Mouse (Mus musculus) mouse embryonic stem cell (cell line): ENCODE data around the gene Sptb.

ENCODE experiments used
- in situ Hi-C, 2 experiments: fragments of 300-500 bp; cut with MboI; formaldehyde crosslinking; loops; 1 replicate in 1 of 2; 3 replicates in 1 of 2; pipeline ENCODE4 v1.14.3; 2019 to 2020; ENCODE audit warnings: low sequenced_read_pairs in 2 of 2, low pct_unique_long_range_greater_than_20kb in 1 of 2, mixed read lengths in 1 of 2; ENCODE audit not compliant: unreplicated experiment in 1 of 2

The Sptb gene

GRCm38 (mm10) chr12:76710351-76711100, at the start of gene Sptb:
Sptb (minus strand) TSS chr12:76710547.
- in situ Hi-C loops, result no loop called here

- in situ Hi-C loops, result no loop called here
These were observed 42.4 kb upstream of the Sptb start for GRCm38 (mm10) chr12:76752652-76753318.

DNA sequence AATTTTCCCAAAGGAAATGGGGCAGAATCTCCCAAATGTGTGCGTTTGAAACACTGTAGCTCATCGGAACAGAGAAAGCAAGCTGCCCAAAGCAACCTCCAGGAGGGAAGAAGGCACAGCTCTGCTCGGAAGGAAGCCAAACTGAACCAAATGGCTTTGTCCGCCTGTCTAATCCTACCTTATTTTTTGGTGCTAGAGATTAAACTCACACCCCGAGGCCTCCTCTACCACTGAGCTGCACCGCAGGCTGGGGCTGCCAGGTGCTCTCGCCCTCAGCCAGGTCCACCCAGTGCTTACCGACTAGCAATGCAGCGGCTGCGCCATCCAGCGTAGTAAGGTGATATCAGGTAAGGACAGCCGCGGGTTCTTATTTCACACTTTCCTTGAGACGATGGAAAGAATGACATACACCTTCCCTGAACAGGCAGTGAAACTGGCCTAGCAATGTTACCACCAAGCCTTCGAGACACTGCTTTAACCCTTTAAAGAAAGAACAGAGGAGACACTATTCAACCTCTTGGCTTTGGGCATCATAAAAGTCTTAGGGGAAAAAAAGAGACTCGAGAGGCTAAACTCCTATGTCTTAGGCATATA, 40.6 kb upstream of the Sptb start:
- in situ Hi-C loops, result no loop called here

DNA sequence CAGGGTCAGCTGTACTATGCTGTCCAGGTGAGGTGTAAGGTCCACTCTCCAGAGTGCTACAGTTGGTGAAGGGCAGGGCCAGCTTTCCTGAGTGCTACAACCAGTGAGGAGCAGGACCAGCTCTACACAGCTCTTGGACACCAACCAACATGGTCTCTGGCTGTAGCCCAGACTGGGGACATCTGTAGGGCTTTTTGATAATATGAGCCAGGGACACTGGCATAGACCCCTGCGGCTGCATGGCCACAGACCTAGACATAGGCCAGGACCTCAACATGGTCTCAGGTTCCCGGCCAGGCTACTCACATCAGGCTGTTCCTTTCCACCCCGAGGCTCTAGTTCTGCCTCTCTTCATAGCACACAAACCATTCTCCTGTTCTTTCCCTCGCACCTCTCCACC, 17.6 kb upstream of the Sptb start:
- in situ Hi-C loops, result no loop called here

- in situ Hi-C loops, result no loop called here
These were observed 11.7 kb upstream of the Sptb start for GRCm38 (mm10) chr12:76722026-76722425.

DNA sequence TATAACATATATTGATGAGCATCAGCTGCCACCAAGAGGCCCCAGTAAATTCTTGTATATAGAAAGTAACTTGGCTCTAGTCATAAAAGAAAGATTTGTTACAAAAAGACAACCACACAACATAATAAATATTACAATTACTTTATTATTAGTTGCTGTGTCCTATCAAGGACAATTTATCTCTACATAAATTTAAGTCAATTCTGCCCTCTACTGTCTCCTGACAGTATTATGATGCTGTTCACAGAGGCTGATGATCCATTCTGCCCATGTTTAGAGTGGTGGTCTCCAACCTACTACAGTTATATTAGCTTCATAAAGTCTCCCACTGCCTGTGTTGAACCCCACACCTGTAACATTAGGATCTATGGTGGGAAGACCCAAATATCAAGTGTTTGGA, 10.2 kb upstream of the Sptb start:
- in situ Hi-C loops, result no loop called here

DNA sequence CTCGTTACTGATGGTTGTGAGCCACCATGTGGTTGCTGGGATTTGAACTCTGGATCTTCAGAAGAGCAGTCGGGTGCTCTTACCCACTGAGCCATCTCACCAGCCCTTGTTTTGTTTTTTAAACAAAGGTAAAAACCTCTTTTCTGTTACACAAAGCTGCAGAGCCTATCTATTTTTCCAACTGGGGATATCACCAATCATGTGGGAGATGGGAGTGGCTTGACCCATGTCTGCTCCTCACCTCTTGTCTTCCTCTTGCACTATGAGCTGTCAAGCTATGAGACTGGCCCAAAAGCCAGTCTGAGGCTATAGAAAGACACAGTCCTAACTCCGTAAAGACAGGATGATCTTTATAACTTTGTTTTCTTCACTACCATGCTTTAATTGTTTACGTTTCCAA, 8.0 kb upstream of the Sptb start:
- in situ Hi-C loops, result no loop called here

DNA sequence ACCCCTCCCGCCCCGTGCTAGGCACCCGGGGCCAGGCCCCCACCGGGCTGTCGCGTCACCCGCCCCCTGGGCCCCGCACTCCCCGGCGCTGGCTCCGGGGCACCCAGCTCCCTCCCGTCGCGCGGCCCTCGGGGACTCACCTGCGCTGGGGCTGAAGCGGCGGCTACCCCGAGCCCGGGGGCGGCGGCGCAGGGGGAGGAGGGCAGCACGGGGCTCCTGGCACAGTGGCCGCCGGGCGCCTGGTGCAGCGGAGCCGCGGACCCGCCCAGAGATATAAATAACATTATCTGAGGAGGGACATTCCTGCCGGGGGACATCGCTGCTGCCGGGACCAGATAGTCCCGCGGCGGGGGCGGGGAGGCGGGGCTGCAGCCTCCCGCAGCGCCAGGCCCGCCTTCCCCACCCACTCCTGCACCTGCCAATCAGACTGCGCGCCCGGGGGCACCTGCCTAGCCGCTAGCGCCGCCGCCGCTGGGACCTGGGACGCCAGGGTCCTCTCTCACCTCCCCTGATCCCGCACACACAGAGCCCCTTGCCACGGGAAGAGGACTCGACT, 474 bp downstream of the Sptb start:
- in situ Hi-C loops, result loop anchor here in 1 of 2 experiments (10.0 kb wide), 1 partner anchor 215 kb away; no protein-coding TSS in a partner anchor

DNA sequence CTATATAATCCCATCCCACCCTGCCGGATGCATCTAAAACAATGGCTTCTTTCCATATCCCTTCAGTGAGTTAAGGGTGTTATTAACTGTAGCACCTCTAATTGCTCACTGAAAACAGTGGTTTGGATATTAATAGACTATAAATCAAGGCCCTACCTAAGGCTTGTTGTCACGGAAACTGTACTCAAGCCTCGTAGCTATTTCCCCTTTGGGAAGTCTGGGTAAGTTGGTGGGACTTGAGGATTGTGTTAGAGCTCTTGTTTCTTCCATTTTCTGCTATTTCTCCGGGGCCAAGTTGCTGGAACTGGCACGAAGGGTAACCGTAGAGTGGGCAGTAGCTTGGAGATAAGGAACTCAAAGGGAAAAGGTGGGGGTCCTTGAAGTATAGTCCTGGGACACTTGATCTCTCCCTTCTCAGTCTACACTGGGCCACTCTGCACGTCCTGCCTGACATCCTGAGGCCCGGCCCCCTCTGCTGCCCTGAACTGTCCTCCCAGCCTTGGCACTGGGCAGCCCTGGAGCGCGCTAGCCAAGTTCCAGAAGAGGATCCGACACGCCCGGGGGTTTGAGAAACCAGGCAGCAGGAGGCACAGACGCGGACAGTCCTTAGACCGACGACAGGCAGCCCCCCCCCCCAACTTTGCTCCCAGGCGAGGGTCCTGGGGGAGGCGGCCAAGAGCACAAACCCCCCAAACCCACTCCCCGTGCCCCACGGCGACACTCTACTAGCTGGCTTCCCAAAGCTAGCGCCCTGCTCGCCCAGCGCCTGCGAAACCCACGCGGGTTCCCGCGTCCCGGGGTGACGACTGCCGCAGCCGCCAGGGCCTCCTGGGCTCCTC, 1.2 kb downstream of the Sptb start:
- in situ Hi-C loops, result loop anchor here in 1 of 2 experiments (10.0 kb wide), 1 partner anchor 214 kb away; no protein-coding TSS in a partner anchor

- in situ Hi-C loops, result loop anchor here in 1 of 2 experiments (10.0 kb wide), 1 partner anchor 213 kb away; no protein-coding TSS in a partner anchor
These were observed 2.2 kb downstream of the Sptb start for GRCm38 (mm10) chr12:76708181-76708580.

DNA sequence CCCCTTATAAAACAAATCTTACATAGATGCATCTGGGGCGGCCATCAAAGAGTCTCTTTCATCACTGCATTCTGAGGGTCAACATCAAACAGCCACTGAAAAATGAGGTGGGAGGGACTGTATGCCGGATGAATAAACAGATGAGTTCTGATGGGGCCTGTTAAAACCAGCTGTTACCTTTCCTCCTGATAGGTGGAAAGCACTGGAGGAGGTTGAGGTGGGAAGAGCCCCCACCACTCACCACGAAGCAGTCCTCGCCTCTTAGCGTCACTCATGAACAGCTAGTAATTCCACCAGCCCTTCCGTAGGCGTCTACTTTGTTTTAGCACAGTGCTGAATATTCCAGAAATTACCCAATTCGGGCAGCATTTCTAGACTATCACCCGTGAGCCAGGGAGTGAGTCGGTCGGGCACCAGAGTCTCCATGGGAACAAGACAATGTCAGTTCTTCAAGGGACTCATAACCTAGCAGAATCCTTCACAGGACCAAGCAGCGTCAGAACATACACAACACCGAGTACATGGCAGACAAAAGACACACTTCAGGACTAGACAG, 13.9 kb downstream of the Sptb start:
- in situ Hi-C loops, result no loop called here

- in situ Hi-C loops, result no loop called here
These were observed 14.6 kb downstream of the Sptb start for GRCm38 (mm10) chr12:76695773-76696172.

GRCm38 (mm10) chr12:76694801-76695505, 15.4 kb downstream of the Sptb start:
- in situ Hi-C loops, result no loop called here

GRCm38 (mm10) chr12:76687498-76688200, 22.7 kb downstream of the Sptb start:
- in situ Hi-C loops, result no loop called here

GRCm38 (mm10) chr12:76685647-76686046, 24.7 kb downstream of the Sptb start:
- in situ Hi-C loops, result no loop called here

- in situ Hi-C loops, result no loop called here
These were observed 25.9 kb downstream of the Sptb start for GRCm38 (mm10) chr12:76684493-76684892.

- in situ Hi-C loops, result no loop called here
These were observed 28.4 kb downstream of the Sptb start for GRCm38 (mm10) chr12:76681937-76682336.
